15 mouse cellular contexts compared by ENCODE assay signal in the genomic region with DNA sequence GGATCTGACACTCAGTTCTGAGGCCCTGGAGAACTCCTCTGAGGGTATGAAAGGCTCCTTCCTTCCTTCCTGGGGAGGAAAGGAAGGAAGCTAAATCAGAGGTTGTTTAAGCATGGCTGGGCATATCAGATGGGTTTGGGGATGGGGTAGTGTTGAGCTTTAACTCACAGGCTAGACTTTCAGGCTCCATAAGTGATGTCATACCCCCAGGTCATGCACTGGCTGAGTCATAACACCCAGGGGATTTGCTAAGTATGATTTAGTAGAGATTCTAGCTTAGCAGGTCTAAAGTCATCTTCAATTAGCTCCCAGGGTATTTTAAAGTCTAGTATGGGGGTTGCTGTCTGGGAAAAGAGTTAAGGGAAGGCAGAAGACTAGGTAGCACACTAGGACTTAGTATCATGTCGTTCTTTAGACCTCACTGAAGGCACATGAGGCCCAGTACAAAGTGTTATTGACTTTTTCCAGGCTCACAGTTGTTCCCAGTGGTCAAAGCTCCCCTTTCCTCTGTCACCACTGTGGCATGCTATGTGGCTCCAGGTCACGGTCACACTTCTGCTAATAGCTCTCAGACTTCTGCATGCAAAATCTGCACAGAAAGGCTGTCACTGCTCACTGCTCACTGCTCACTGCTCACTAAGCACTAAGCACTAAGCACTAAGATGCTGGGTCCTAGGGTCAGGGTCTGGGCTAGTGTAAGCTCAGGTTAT. TPM values are rescaled to one million over a fixed set of nuclear protein-coding genes. Genes with fewer than 3 reads are reported as not detected.
A peak's percentile ranks its signal among the peaks of the same experiment; 100 is the strongest.
DNase-seq lines count a peak whose midpoint lies in the region; ATAC-seq and TF ChIP-seq lines count a peak whose summit lies in the region.
"Had no signal": no experiment of that assay in that cellular context is flagged by ENCODE, and none has a peak within 500 bp of the region (broad histone marks: within the 10 kb centered on the region; RNA-seq: fewer than 3 reads in every experiment).

No protein-coding gene starts in this region.

- no peak overlapping the region for H3K4me3 ChIP-seq in liver, embryonic 14.5 days (ENCODE audit: insufficient read depth in 1 of 2, low read depth in 2 of 2, low read length in 2 of 2)
- no peak overlapping the region for H3K4me3 ChIP-seq in forebrain, embryonic 12.5 days (replicated peaks)
- H3K4me3 ChIP-seq: forebrain, embryonic 13.5 days; heart, adult 2 months; hindbrain, embryonic 12.5 days; lung, embryonic 15.5 days; midbrain, embryonic 10.5 days had no signal

- DNase-seq in embryo, embryonic 10.5 days (ENCODE audit: low spot score): peak; percentile 27
- DNase-seq in embryo, embryonic 9.5 days (ENCODE audit: extremely low spot score): no peak
- DNase-seq in retina, postnatal 1 day: peak; percentile 44
- DNase-seq in retina, embryonic 14.5 days (ENCODE audit: low spot score): no peak
- DNase-seq in liver, embryonic 14.5 days (ENCODE audit: low read depth in 3 of 3, low spot score in 3 of 3): no peak
- DNase-seq in thymus, adult 18-20 months: no peak
- DNase-seq in lung, postnatal 4 days: no peak
- DNase-seq: adrenal gland, postnatal 10 days; heart, adult 2 months; layer of hippocampus, adult 9-11 months had no signal

- peak; percentile 59 for ATAC-seq in liver, embryonic 14.5 days (ENCODE audit: insufficient read depth)
- ATAC-seq in forebrain, embryonic 12.5 days (ENCODE audit: low FRiP score): no peak
- ATAC-seq: forebrain, embryonic 13.5 days had no signal

- 49% methylated on average over 2 of the region's 2 CpGs for WGBS in liver, embryonic 14.5 days (ENCODE audit: insufficient replicate concordance)
- WGBS in forebrain, embryonic 12.5 days: 85% methylated on average over 2 of the region's 2 CpGs

- H3K4me2 ChIP-seq in liver, embryonic 14.5 days (ENCODE audit: low read depth): no peak overlapping the region
- H3K4me2 ChIP-seq in forebrain, embryonic 12.5 days: no peak overlapping the region
- H3K4me2 ChIP-seq: forebrain, embryonic 13.5 days; hindbrain, embryonic 12.5 days; lung, embryonic 15.5 days had no signal

- no peaks in the 10 kb centered on the region for H3K27me3 ChIP-seq in liver, embryonic 14.5 days (ENCODE audit: control insufficient read depth, insufficient read depth, low read length)
- 0 out of 2 replicates have a peak, but pooled peaks cover 7% of the 10 kb centered on the region for H3K27me3 ChIP-seq in forebrain, embryonic 12.5 days
- H3K27me3 ChIP-seq: hindbrain, embryonic 12.5 days; lung, embryonic 15.5 days had no signal

- H3K36me3 ChIP-seq in liver, embryonic 14.5 days (replicated peaks; ENCODE audit: control insufficient read depth, insufficient read depth, low read depth): no peaks in the 10 kb centered on the region
- no peaks in the 10 kb centered on the region for H3K36me3 ChIP-seq in forebrain, embryonic 12.5 days (replicated peaks)
- H3K36me3 ChIP-seq: hindbrain, embryonic 12.5 days; lung, embryonic 15.5 days; midbrain, embryonic 10.5 days had no signal

- H3K9me3 ChIP-seq in liver, embryonic 14.5 days (ENCODE audit: control insufficient read depth, low read length): no peaks in the 10 kb centered on the region
- no peaks in the 10 kb centered on the region for H3K9me3 ChIP-seq in forebrain, embryonic 12.5 days
- H3K9me3 ChIP-seq: forebrain, embryonic 13.5 days; hindbrain, embryonic 12.5 days; lung, embryonic 15.5 days; midbrain, embryonic 10.5 days had no signal

- TF ChIP-seq CTCF in liver, embryonic 14.5 days (IDR thresholded peaks at IDR 0.05; ENCODE audit: low read depth): no peak

- TF ChIP-seq EP300 in liver, embryonic 14.5 days (IDR thresholded peaks at IDR 0.05; ENCODE audit: low read depth): no peak

- H3K4me1 ChIP-seq in liver, embryonic 14.5 days (replicated peaks; ENCODE audit: control insufficient read depth in 2 of 2, insufficient read depth in 2 of 2, low read length in 1 of 2): peaks cover 0 to 6% of the 10 kb centered on the region in 2 experiments; a peak in 2 of 4 replicates
- H3K4me1 ChIP-seq in forebrain, embryonic 12.5 days: 0 out of 2 replicates have a peak, but pooled peaks cover 4% of the 10 kb centered on the region
- H3K4me1 ChIP-seq: forebrain, embryonic 13.5 days; lung, embryonic 15.5 days had no signal

- H3K27ac ChIP-seq in liver, embryonic 14.5 days: no peak overlapping the region
- H3K27ac ChIP-seq in forebrain, embryonic 12.5 days: no peak overlapping the region
- H3K27ac ChIP-seq: forebrain, embryonic 13.5 days; heart, adult 2 months; hindbrain, embryonic 12.5 days; lung, embryonic 15.5 days; midbrain, embryonic 10.5 days had no signal

- no peak overlapping the region for H3K9ac ChIP-seq in liver, embryonic 14.5 days (replicated peaks)
- H3K9ac ChIP-seq in forebrain, embryonic 12.5 days: no peak overlapping the region
- H3K9ac ChIP-seq: forebrain, embryonic 13.5 days; hindbrain, embryonic 12.5 days; lung, embryonic 15.5 days had no signal

RNA-seq across cellular contexts. Expression of a gene that starts 28.8 kb away (rescaled TPM):
- polyA plus RNA-seq in liver, embryonic 14.5 days (2012; rRNA removed): 0.15 and 0.19 TPM in 2 replicates
- polyA plus RNA-seq in liver, embryonic 14.5 days (2014; fragmentation: Nextera tagmentation; extraction: Ambion mirVana): 0.06 and 0.23 TPM in 2 replicates
- polyA plus RNA-seq in forebrain, embryonic 12.5 days (2016; fragmentation: Nextera tagmentation; extraction: Ambion mirVana): 20.5 and 20.6 TPM in 2 replicates

Comparison
In these comparisons a context has a peak if more than half of its experiments do, and no peak if none do; other contexts are left out.
1. DNase-seq: peak in embryo, embryonic 10.5 days (single experiment) and retina, postnatal 1 day (single experiment); none in embryo, embryonic 9.5 days (single experiment), retina, embryonic 14.5 days (single experiment), liver, embryonic 14.5 days (0 of 3), thymus, adult 18-20 months (0 of 2) and lung, postnatal 4 days (0 of 2).
2. RNA of a gene that starts 28.8 kb away (polyA plus RNA-seq): 20.5 to 20.6 TPM in forebrain, embryonic 12.5 days; 0.06 to 0.23 TPM in liver, embryonic 14.5 days; every median in the first group is over 10 times any median in the second.